Mouse (Mus musculus) lung, embryonic 15.5 days (tissue): ENCODE measurements around the gene Erp44. TPM values are rescaled to one million over a fixed set of nuclear protein-coding genes. Genes with fewer than 3 reads are reported as not detected.

Source experiments
- ATAC-seq: fragments of 200-750 bp; cut with Nextera tagmentation; 2 replicates; pipeline ENCODE4 v1.8.0; 2017; ENCODE audit warnings: moderate number of reproducible peaks, borderline replicate concordance; ENCODE audit not compliant: low FRiP score, low TSS enrichment; ENCODE audit errors: extremely low read depth
- H3K27ac ChIP-seq: fragments of 300-500 bp; sonication (generic); 2 replicates; pipeline ENCODE4 v1.5.1; 2015; ENCODE audit warnings: moderate library complexity, mild to moderate bottlenecking, inconsistent platforms
- H3K27me3 ChIP-seq: fragments of 300-500 bp; sonication (generic); 2 replicates; pipeline ENCODE4 v1.6.1; 2015; ENCODE audit warnings: inconsistent platforms
- H3K36me3 ChIP-seq: fragments of 300-500 bp; sonication (generic); 2 replicates; pipeline ENCODE4 v1.6.1; 2015; ENCODE audit warnings: inconsistent platforms
- H3K4me1 ChIP-seq: fragments of 300-500 bp; sonication (generic); 2 replicates; pipeline ENCODE4 v1.6.1; 2015; ENCODE audit warnings: inconsistent platforms
- H3K4me2 ChIP-seq: fragments of 300-500 bp; sonication (generic); 2 replicates; pipeline ENCODE4 v1.6.1; 2015; ENCODE audit warnings: inconsistent platforms, mild to moderate bottlenecking, moderate library complexity
- H3K4me3 ChIP-seq: fragments of 300-500 bp; sonication (generic); 2 replicates; pipeline ENCODE4 v1.5.1; 2015; ENCODE audit warnings: mild to moderate bottlenecking, inconsistent platforms
- H3K9ac ChIP-seq: fragments of 300-500 bp; sonication (generic); 2 replicates; pipeline ENCODE4 v1.6.1; 2015; ENCODE audit warnings: inconsistent platforms
- H3K9me3 ChIP-seq: fragments of 300-500 bp; sonication (generic); 2 replicates; pipeline ENCODE4 v1.6.1; 2016; ENCODE audit warnings: inconsistent platforms
- WGBS: fragments of 180-500 bp; shearing (Covaris S2); methylation state at CpG from one replicate; pipeline ENCODE4 v1.1.7; 2015; 5-methylcytosine and 5-hydroxymethylcytosine counted together
- polyA plus RNA-seq: library from polyadenylated mRNA; unstranded; fragments of >200 nt; fragmentation: Nextera tagmentation; extraction: Ambion mirVana; gene quantifications from 2 replicates; pipeline ENCODE4 v1.2.1, GENCODE M21; 2015

Gene Erp44
- polyA plus RNA-seq, 1 experiment from 2014 or later, result 91.5 TPM

DNA sequence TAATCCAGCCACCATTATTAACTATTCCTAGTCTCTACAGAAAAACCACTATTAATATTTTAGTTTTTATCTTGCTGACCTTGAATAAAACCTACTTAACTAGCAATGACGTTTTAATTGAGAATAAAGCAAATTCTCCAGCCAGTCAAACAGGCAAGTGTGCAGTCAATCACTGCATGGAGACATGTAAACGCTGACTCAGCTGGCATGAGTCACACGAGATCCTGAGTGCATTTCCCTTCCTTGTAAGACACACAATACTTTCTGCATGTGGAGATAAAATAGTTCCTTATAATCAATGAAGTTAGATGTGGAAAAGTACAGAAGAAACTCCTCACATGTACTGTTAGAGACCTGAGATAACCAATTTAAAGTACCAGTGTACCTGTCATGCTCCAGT lies 53.8 kb downstream of the Erp44 start:
- 34% methylated on average over 3 of the region's 3 CpGs for WGBS
- ATAC-seq, result no peak
- Histone ChIP-seq H3K9me3 (no peaks in the 10 kb centered on the region), H3K27me3 (no peaks in the 10 kb centered on the region), H3K4me3 (no peak overlapping the region), H3K36me3 (no peaks in the 10 kb centered on the region), H3K4me1 (no peaks in the 10 kb centered on the region), H3K4me2 (no peak overlapping the region), H3K9ac (no peak overlapping the region), H3K27ac (no peak overlapping the region)

DNA sequence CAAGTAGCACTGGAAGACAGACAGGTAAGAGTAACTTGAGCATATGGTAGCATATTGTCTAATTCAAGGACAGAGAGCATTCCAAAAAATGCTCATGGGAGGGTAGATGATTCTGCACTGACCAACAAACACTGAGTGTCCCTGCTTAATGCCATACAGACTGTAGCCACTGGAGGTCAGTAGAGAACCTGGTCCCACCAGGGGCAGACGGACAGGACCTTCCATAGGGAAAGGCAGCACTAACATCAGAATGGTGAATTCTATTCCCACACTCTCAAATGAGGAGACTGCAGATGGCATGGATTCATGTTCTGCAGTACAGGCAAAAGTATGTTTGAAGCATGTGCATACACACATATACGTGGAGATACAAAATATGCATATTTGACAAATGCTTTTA lies 54.2 kb downstream of the Erp44 start:
- H3K27ac ChIP-seq, result no peak overlapping the region
- 19% methylated on average over 2 of the region's 2 CpGs for WGBS
- ATAC-seq, result peak; percentile 46; the same call in 1 of the 2 replicates

DNA sequence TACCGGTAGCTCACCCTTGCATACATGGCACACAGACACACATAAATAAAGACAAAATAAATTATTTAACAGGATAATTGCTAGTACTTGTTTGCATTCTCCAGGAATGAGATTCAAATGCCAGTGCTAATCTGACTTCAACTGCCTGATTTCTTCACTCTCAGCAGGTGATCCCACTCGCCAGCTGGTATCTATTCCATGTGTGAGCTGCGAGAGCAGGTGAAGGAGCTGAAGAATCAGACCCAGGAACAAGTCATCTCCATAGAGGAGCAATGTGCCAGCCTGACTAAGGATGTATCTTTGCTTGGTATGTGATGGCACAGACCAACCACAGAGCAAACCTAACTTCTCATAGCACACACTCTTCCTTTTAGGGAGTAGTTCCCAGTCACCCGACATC lies 75.8 kb downstream of the Erp44 start:
- Histone ChIP-seq H3K9ac (no peak overlapping the region), H3K36me3 (peaks cover 14% of the 10 kb centered on the region; the same call in 1 of the 2 replicates), H3K27me3 (no peaks in the 10 kb centered on the region), H3K9me3 (no peaks in the 10 kb centered on the region), H3K4me3 (no peak overlapping the region), H3K4me1 (no peaks in the 10 kb centered on the region), H3K4me2 (no peak overlapping the region), H3K27ac (no peak overlapping the region)
- ATAC-seq, result no peak
- WGBS, result 89% methylated on average over 4 of the region's 4 CpGs

More for the DNA sequence above, 54.2 kb downstream of the Erp44 start:
- Histone ChIP-seq H3K9me3 (no peaks in the 10 kb centered on the region), H3K4me3 (no peak overlapping the region), H3K27me3 (no peaks in the 10 kb centered on the region), H3K36me3 (no peaks in the 10 kb centered on the region), H3K4me1 (no peaks in the 10 kb centered on the region), H3K4me2 (no peak overlapping the region), H3K9ac (no peak overlapping the region)

DNA sequence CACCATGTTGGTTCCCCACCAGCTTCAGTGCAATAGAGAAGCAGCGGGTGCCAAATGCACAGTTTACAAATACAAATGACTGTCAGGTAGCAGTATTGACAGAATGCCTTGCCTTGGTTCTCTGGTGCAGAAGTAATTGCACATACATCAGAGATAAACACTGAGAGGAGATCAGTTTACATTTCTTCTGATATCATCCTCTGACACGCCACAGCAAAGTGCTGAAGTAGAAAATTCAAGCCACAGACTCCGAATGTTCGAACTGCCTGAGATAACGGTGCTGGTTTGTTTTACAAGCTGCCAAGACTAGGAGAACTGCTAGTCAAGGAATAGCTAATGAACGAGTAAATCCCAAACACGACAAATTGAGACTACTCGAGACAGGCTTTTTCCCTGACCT lies 80.9 kb downstream of the Erp44 start:
- no peaks in the 10 kb centered on the region for H3K9me3 ChIP-seq
- no peaks in the 10 kb centered on the region for H3K4me1 ChIP-seq
- peaks cover 6% of the 10 kb centered on the region; the same call in 1 of the 2 replicates for H3K36me3 ChIP-seq
- no peak overlapping the region for H3K4me3 ChIP-seq
- no peak overlapping the region for H3K27ac ChIP-seq
- 53% methylated on average over 8 of the region's 8 CpGs for WGBS
- ATAC-seq, result no peak
- H3K4me2 ChIP-seq, result no peak overlapping the region
- no peak overlapping the region for H3K9ac ChIP-seq
- no peaks in the 10 kb centered on the region for H3K27me3 ChIP-seq

DNA sequence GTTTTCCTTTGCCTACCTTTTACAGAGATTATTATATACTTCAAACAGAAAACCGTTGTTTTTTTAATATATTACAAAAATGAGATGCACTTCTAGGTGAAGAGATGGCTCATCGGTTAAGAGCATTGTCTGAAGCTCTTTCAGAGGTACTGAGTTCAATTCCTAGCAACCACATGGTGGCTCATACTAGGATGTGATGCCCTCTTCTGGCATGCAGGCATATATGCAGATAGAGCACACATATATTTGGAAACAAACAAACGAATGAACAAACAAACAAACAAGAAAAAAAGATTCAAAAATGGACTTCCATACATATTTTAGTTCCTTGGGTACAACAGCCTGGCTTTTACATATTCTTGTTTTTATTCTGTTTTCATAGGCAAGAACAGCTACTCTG lies 81.4 kb downstream of the Erp44 start:
- H3K27ac ChIP-seq, result no peak overlapping the region
- H3K4me2 ChIP-seq, result no peak overlapping the region
- peaks cover 4% of the 10 kb centered on the region; the same call in 1 of the 2 replicates for H3K36me3 ChIP-seq
- H3K27me3 ChIP-seq, result no peaks in the 10 kb centered on the region
- no peak for ATAC-seq
- H3K9ac ChIP-seq, result no peak overlapping the region
- no peak overlapping the region for H3K4me3 ChIP-seq
- no peaks in the 10 kb centered on the region for H3K4me1 ChIP-seq
- H3K9me3 ChIP-seq, result no peaks in the 10 kb centered on the region
- 88% methylated on average over 3 of the region's 3 CpGs for WGBS

DNA sequence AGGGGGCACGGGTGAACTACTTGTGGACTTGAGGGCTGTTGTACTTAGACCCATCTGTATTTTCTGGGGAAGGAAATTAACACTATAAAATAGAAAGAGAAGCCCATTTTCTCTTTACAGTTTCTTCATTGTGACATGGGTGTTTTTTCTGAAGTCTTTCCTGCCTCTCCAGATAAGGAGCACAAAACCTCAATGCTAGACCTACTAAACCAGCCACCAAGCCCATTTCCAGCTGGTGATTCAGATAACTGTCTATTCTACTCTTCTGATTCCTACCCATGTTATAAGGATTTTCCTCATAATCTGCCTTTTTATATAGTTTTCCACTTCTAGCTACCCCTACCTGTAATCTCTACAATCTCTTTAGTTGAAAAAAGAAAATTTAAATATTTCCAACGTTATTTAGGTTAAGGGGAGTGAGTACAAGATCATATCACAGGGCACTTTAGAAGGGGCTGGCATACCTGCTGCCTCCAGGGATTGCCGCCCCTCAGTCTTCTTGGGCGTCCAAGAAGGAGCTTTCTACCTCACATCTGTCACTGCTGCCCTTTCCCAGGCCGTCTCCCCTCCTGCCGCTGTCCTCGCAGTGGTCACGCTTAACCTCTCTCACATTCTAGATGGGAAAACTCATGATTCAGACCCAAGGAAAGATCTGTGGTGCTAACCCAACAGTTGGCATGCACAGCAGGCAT lies 97.1 kb downstream of the Erp44 start:
- H3K9me3 ChIP-seq, result no peaks in the 10 kb centered on the region
- no peak overlapping the region for H3K9ac ChIP-seq
- H3K27ac ChIP-seq, result no peak overlapping the region
- peaks cover 13% of the 10 kb centered on the region for H3K36me3 ChIP-seq
- no peak overlapping the region for H3K4me2 ChIP-seq
- no peak overlapping the region for H3K4me3 ChIP-seq
- H3K27me3 ChIP-seq, result no peaks in the 10 kb centered on the region
- no peaks in the 10 kb centered on the region for H3K4me1 ChIP-seq
- no peak for ATAC-seq
- 86% methylated on average over 8 of the region's 8 CpGs for WGBS

DNA sequence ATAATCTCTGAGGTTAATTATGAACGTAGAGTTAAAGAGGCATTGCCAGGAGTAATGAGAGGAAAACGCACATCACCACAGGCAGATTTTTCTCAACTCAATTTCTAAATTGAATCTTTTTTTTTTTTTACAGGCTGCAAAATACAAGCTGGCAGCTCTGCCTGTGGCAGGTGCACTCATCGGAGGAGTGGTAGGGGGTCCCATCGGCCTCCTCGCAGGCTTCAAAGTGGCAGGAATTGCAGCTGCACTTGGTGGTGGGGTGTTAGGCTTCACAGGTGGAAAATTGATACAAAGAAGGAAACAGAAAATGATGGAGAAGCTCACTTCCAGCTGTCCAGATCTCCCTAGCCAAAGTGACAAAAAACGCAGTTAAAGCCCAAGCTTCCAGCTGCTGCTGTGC lies 98.0 kb downstream of the Erp44 start:
- no peaks in the 10 kb centered on the region for H3K27me3 ChIP-seq
- no peak for ATAC-seq
- H3K4me3 ChIP-seq, result no peak overlapping the region
- H3K27ac ChIP-seq, result no peak overlapping the region
- no peaks in the 10 kb centered on the region for H3K4me1 ChIP-seq
- H3K9me3 ChIP-seq, result no peaks in the 10 kb centered on the region
- peaks cover 13% of the 10 kb centered on the region for H3K36me3 ChIP-seq
- no peak overlapping the region for H3K9ac ChIP-seq
- WGBS, result 78% methylated on average over 6 of the region's 6 CpGs
- H3K4me2 ChIP-seq, result no peak overlapping the region

DNA sequence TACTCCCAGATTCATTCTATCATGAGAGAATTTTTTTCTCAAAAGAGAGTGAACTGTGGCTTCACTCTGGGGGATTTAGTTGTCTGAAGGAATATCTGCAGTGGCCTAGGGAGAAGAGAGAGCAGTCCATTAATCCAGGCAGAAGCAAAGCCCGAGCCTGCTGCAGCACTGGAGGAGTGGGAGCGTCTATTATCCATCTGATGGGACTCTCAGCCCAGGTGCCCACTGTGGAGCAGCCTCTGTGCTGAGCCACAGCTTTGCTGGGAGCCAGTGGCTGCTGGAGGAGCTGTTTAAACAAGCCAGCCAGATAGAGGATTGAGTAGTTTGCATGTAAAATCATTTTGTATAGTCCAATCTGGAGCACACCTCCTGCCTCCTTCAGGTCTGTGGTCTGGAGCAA lies 98.4 kb downstream of the Erp44 start:
- H3K9ac ChIP-seq, result no peak overlapping the region
- no peak for ATAC-seq
- no peak overlapping the region for H3K27ac ChIP-seq
- H3K9me3 ChIP-seq, result no peaks in the 10 kb centered on the region
- H3K4me1 ChIP-seq, result no peaks in the 10 kb centered on the region
- WGBS, result 41% methylated on average over 2 of the region's 2 CpGs
- peaks cover 13% of the 10 kb centered on the region for H3K36me3 ChIP-seq
- H3K4me2 ChIP-seq, result no peak overlapping the region
- H3K4me3 ChIP-seq, result no peak overlapping the region
- no peaks in the 10 kb centered on the region for H3K27me3 ChIP-seq

DNA sequence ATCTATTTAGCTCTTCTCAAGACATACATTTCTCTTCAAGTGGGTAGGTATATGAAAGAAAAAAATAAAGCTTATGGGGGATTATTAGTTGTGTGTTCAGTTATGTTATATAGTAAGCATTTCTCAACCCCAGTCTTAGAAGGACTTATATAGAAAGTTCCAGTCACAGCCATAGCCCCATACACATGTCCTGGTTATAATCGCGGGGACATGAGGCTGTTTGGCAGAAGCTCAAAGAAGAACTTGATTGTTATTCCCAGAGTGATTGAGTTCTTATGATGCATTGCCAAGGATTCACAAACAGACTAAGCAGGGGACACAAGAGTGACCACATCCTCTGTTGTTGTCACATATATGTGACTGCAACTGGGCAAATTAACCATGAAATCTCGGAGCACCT lies 103.7 kb downstream of the Erp44 start:
- Histone ChIP-seq H3K4me2 (no peak overlapping the region), H3K27ac (no peak overlapping the region), H3K36me3 (no peaks in the 10 kb centered on the region), H3K4me1 (no peaks in the 10 kb centered on the region), H3K9ac (no peak overlapping the region), H3K4me3 (no peak overlapping the region), H3K9me3 (no peaks in the 10 kb centered on the region), H3K27me3 (no peaks in the 10 kb centered on the region)
- peak; percentile 52; the same call in 1 of the 2 replicates for ATAC-seq
- WGBS, result 73% methylated on average over 3 of the region's 3 CpGs

DNA sequence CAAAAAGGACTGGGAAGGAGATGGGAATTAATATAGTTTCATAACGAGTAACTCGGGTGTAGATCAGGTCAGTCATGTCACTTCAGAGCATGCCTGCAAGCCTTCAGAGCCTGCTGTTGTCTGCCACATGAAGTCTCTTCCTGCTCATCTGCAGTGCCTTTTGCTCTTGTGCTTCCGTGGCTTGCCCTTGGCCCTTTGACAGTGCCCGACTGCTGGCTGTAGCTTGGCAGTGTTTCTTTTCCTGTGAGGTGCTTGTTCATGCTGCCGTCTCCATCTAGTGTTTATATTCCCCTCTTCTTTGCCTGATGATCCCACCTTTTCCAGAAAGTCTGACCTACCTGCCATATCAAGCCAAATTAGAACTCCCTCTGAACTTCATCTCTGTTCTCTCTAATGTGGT lies 115.5 kb downstream of the Erp44 start:
- peaks cover 17% of the 10 kb centered on the region; the same call in 1 of the 2 replicates for H3K36me3 ChIP-seq
- no peak overlapping the region for H3K9ac ChIP-seq
- 79% methylated on average over 5 of the region's 5 CpGs for WGBS
- H3K4me1 ChIP-seq, result no peaks in the 10 kb centered on the region
- no peak overlapping the region for H3K4me3 ChIP-seq
- H3K4me2 ChIP-seq, result no peak overlapping the region
- H3K27ac ChIP-seq, result no peak overlapping the region
- no peaks in the 10 kb centered on the region for H3K9me3 ChIP-seq
- H3K27me3 ChIP-seq, result no peaks in the 10 kb centered on the region
- no peak for ATAC-seq

DNA sequence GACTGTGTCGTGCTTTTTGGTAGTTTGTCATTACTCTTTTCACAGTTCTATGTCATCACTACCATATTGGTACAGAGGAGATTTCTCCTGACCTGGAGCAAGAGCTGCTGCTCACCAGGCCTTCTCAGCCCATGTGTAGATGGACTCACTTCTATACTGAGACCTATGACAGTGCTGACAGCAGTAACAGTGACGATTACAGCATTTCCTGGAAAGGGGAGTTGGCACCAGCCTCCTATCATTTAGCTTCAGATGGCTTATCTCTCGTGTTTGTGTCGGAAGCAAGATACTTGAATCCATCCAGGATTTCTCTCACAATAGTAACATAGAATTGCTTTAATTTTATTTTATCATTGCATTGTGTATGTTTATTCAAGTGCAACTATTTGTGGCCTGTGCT lies 119.0 kb downstream of the Erp44 start:
- 63% methylated on average over 4 of the region's 4 CpGs for whole genome bisulfite sequencing
- no peak for ATAC-seq
- no peaks in the 10 kb centered on the region for H3K27me3 ChIP-seq
- H3K4me1 ChIP-seq, result no peaks in the 10 kb centered on the region
- H3K4me2 ChIP-seq, result no peak overlapping the region
- no peak overlapping the region for H3K9ac ChIP-seq
- H3K4me3 ChIP-seq, result no peak overlapping the region
- no peak overlapping the region for H3K27ac ChIP-seq
- no peaks in the 10 kb centered on the region for H3K9me3 ChIP-seq
- peaks cover 8% of the 10 kb centered on the region; the same call in 1 of the 2 replicates for H3K36me3 ChIP-seq

DNA sequence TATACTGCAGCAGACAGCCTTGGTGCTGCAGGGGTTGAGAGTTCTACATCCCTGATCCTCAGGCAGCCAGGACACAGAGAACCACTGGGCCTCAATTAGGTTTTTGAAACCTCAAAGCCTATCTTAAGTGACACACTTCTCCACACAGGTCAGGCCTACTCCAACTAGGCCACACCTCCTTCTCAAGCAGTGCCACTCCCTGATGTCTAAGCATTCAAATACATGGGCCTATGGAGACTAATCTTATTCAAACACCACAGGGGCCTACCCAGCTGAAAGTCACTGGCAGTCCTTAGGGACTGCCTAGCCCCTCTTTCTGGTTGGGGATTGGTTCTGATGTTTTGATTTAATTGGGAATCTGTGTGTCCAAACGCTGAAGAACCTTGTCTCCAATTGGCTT lies 123.5 kb downstream of the Erp44 start:
- Histone ChIP-seq H3K4me3 (no peak overlapping the region), H3K9me3 (no peaks in the 10 kb centered on the region), H3K9ac (no peak overlapping the region), H3K27ac (no peak overlapping the region), H3K27me3 (no peaks in the 10 kb centered on the region), H3K4me2 (no peak overlapping the region), H3K4me1 (no peaks in the 10 kb centered on the region), H3K36me3 (peaks cover 8% of the 10 kb centered on the region; the same call in 1 of the 2 replicates)
- WGBS, result 56% methylated on average over 1 of the region's 1 CpGs
- ATAC-seq, result peak; percentile 70; the same call in 1 of the 2 replicates
